In genomic region chr14:57730527-57730926, GRCm38 (mm10) we compare ENCODE assay signal across 8 mouse cellular contexts. TPM values are rescaled to one million over a fixed set of nuclear protein-coding genes. Genes with fewer than 3 reads are reported as not detected.
DNase-seq lines count a peak whose midpoint lies in the region; ATAC-seq and TF ChIP-seq lines count a peak whose summit lies in the region.

No protein-coding gene starts in this region.

- ATAC-seq in heart, embryonic 14.5 days (ENCODE audit: insufficient number of reproducible peaks, insufficient read depth, low FRiP score, low read depth) = peak; percentile 77

- H3K9me3 ChIP-seq in heart, embryonic 14.5 days (ENCODE audit: control insufficient read depth, low read length) = 0 out of 2 replicates have a peak, but pooled peaks cover 5% of the 10 kb centered on the region

- peak overlapping the region; percentile 49; the same call in 1 of the 2 replicates for H3K9ac ChIP-seq in heart, embryonic 14.5 days (ENCODE audit: low read length)

- H3K36me3 ChIP-seq in heart, embryonic 14.5 days (ENCODE audit: control insufficient read depth, insufficient read depth, low read length) = peaks cover 36% of the 10 kb centered on the region

- peak; percentile 31 for DNase-seq in left cerebral cortex, postnatal 4 days
- DNase-seq in left cerebral cortex, postnatal 25 days (ENCODE audit: low spot score in 2 of 2) = no peak
- peak; percentile 89 to 90 for DNase-seq in kidney, postnatal 25 days
- DNase-seq in embryo, embryonic 11 days = no peak
- no peak for DNase-seq in left cerebral cortex, adult 11 months (ENCODE audit: low spot score)

- peak overlapping the region; percentile 11 for H3K4me2 ChIP-seq in heart, embryonic 14.5 days (ENCODE audit: low read length)

- H3K27me3 ChIP-seq in heart, embryonic 14.5 days (ENCODE audit: control insufficient read depth, insufficient read depth, low read length) = no peaks in the 10 kb centered on the region

- H3K4me3 ChIP-seq in bone marrow macrophage, adult 2 months (ENCODE audit: insufficient read depth, low read length) = peak overlapping the region; percentile 3
- no peak overlapping the region for H3K4me3 ChIP-seq in heart, embryonic 14.5 days (ENCODE audit: control insufficient read depth in 1 of 2, insufficient read depth in 1 of 2, low read depth in 1 of 2, low read length in 2 of 2)
- no peak overlapping the region for H3K4me3 ChIP-seq in olfactory bulb, adult 2 months (ENCODE audit: insufficient read depth, low read depth, low read length)

- no peak for TF ChIP-seq POLR2A in bone marrow macrophage, adult 2 months (IDR thresholded peaks at IDR 0.05; ENCODE audit: borderline replicate concordance, low read depth, low read length)
- no peak for TF ChIP-seq POLR2A in olfactory bulb, adult 2 months (IDR thresholded peaks at IDR 0.05; ENCODE audit: insufficient read depth, low read depth, low read length)

- H3K27ac ChIP-seq in bone marrow macrophage, adult 2 months (ENCODE audit: insufficient read depth, low read depth, low read length) = peak overlapping the region; percentile 94
- peak overlapping the region; percentile 74 to 79 for H3K27ac ChIP-seq in heart, embryonic 14.5 days (replicated peaks in 1 of 2; ENCODE audit: control insufficient read depth in 1 of 2, insufficient read depth in 1 of 2, low read depth in 2 of 2, low read length in 2 of 2)
- H3K27ac ChIP-seq in olfactory bulb, adult 2 months (ENCODE audit: insufficient read depth, low read depth, low read length) = peak overlapping the region; percentile 64

- intact Hi-C loops in left cerebral cortex, postnatal 4 days (cut with DNase I) = no loop called here
- intact Hi-C loops in left cerebral cortex, postnatal 25 days (cut with DNase I) = no loop called here

- TF ChIP-seq CTCF in bone marrow macrophage, adult 2 months (IDR thresholded peaks at IDR 0.05; ENCODE audit: low read depth, low read length) = no peak
- no peak for TF ChIP-seq CTCF in olfactory bulb, adult 2 months (IDR thresholded peaks at IDR 0.05; ENCODE audit: insufficient read depth, low read depth, low read length)

- peaks cover 19% of the 10 kb centered on the region for H3K4me1 ChIP-seq in bone marrow macrophage, adult 2 months (ENCODE audit: control insufficient read depth, insufficient read depth, low read length)
- H3K4me1 ChIP-seq in heart, embryonic 14.5 days (ENCODE audit: control insufficient read depth in 2 of 2, insufficient read depth in 2 of 2, low read length in 2 of 2) = peaks cover 32 to 51% of the 10 kb centered on the region in 2 experiments
- peaks cover 27% of the 10 kb centered on the region for H3K4me1 ChIP-seq in olfactory bulb, adult 2 months (ENCODE audit: control insufficient read depth, insufficient read depth, low read length)

- 17% methylated on average over 9 of the region's 9 CpGs for WGBS in heart, embryonic 14.5 days
- 68% methylated on average over 9 of the region's 9 CpGs for WGBS in olfactory bulb, adult 2 months

RNA-seq across cellular contexts. Expression of gene Gm49361, which starts 15.4 kb away (rescaled TPM):
- 1 to 10 TPM in 1 of 2 experiments, not detected in 1; 1.0 TPM for total RNA-seq in left cerebral cortex, postnatal 4 days (2021)
- under 1 TPM; 0.76 to 0.83 TPM for total RNA-seq in left cerebral cortex, postnatal 25 days (2021)
- polyA plus RNA-seq in bone marrow macrophage, adult 2 months (2012; ENCODE audit: insufficient read depth, insufficient read length, missing spikeins) = not detected in 2 replicates
- polyA plus RNA-seq in heart, embryonic 14.5 days (2014; fragmentation: Nextera tagmentation; extraction: Ambion mirVana) = not detected in 2 replicates
- not detected in 2 replicates for polyA plus RNA-seq in olfactory bulb, adult 2 months (2012; ENCODE audit: insufficient read depth, insufficient read length, low replicate concordance, missing spikeins)

RNA-seq across cellular contexts. Expression of gene Lats2, which starts 27.7 kb away (rescaled TPM):
- total RNA-seq in left cerebral cortex, postnatal 4 days (2021) = 10 to 100 TPM; 10.5 to 10.7 TPM
- 10 to 100 TPM; 14.2 to 15.4 TPM for total RNA-seq in left cerebral cortex, postnatal 25 days (2021)
- 22.4 and 27.6 TPM in 2 replicates for polyA plus RNA-seq in bone marrow macrophage, adult 2 months (2012; ENCODE audit: insufficient read depth, insufficient read length, missing spikeins)
- 24.9 and 25.9 TPM in 2 replicates for polyA plus RNA-seq in heart, embryonic 14.5 days (2014; fragmentation: Nextera tagmentation; extraction: Ambion mirVana)
- not detected in 2 replicates for polyA plus RNA-seq in olfactory bulb, adult 2 months (2012; ENCODE audit: insufficient read depth, insufficient read length, low replicate concordance, missing spikeins)

Comparison
In these comparisons a context has a peak if more than half of its experiments do, and no peak if none do; other contexts are left out.
1. DNase-seq: peak in left cerebral cortex, postnatal 4 days (single experiment) and kidney, postnatal 25 days (2 of 2); none in left cerebral cortex, postnatal 25 days (0 of 2), embryo, embryonic 11 days (single experiment) and left cerebral cortex, adult 11 months (single experiment).
2. Peak in every context shown above with its lines, with median percentiles within 50 percentile points of each other: H3K27ac ChIP-seq.